Mouse (Mus musculus) right cerebral cortex, adult 18-20 months (tissue): Measurements from ENCODE around the gene Sv2c.
A peak's percentile ranks its signal among the peaks of the same experiment; 100 is the strongest.
"Not testable (repeated sequence)": the region's sequence is repeated elsewhere in the genome, so short reads cannot be mapped to it uniquely, and the experiment has no call there.

ENCODE experiments used
- DNase-seq: peaks from one replicate; pipeline ENCODE4 v3.0.0; 2022; ENCODE audit warnings: mixed read lengths

Gene Sv2c

DNA sequence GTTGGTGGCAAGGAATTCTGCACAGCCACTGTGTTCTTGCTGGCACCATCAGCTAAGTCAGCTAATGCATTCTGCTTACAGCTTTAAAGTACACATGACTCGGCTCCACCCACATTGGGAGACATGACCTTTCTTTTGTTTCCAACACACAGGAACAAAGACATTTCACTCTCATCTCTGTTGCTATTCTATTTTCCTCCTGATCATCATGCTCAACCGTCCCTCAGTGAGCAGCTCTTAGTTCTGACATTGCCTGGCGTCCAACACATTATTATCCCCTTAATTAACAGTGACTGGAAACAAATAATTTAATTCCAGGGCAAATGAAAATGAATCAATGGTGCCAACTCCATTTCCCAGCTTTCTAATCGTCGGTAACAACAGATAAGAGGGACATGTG, 87.0 kb downstream of the Sv2c start:
- DNase-seq = no peak

DNA sequence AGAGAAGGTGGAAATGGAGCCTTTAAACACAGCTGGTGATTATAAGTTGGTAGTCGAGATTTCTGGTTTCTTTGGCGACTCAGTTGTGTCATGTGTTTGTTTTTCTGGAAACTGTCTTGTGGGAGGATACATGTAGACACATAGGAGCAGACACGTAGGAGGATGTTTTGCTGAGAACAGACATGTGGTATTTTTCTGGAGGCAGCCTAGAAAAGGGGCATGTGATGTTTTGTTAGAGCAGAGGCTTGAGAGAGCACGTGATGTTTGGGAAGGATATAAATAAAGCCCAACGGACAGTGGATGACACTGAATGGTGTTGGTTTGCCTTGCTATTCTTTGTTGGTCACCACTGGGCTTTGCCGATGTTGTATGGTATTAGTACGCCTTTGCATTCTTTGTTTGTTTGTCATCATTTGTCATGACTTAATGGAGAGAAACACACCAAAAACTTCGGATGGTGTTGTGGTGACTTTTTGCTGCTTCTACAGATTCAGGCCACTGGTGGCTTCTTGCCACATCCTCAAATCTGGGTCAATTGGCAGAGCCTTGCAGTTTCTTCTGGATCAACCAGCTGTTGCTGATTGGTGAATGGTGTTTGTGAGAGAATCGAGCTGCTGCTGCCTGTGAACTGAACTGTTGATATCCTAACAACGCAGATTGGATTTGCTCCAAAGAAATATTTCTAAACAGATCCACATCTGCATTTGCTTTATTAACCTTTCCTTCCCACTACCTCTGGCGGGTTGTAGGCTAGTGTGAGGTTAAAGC, 91.9 kb downstream of the Sv2c start:
- DNase-seq = no peak

DNA sequence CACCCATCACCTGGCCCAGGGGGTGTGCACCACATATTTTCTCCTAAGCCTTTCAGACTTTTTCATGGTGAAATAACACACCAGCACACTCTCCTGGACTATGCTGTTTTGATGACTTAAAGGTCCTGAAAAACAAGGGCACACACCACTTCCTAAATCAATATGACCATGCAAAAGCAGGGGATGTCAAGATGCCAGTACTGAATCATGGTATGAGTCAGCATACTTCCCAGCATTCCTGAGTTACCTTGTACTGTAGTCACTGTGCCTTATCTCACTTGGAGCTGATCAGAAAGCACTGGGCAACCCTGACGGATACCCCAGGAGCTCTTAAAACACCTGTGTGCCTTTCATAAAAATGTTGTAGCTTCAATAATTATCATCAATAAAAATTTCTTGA, 92.8 kb downstream of the Sv2c start:
- DNase-seq = no peak

DNA sequence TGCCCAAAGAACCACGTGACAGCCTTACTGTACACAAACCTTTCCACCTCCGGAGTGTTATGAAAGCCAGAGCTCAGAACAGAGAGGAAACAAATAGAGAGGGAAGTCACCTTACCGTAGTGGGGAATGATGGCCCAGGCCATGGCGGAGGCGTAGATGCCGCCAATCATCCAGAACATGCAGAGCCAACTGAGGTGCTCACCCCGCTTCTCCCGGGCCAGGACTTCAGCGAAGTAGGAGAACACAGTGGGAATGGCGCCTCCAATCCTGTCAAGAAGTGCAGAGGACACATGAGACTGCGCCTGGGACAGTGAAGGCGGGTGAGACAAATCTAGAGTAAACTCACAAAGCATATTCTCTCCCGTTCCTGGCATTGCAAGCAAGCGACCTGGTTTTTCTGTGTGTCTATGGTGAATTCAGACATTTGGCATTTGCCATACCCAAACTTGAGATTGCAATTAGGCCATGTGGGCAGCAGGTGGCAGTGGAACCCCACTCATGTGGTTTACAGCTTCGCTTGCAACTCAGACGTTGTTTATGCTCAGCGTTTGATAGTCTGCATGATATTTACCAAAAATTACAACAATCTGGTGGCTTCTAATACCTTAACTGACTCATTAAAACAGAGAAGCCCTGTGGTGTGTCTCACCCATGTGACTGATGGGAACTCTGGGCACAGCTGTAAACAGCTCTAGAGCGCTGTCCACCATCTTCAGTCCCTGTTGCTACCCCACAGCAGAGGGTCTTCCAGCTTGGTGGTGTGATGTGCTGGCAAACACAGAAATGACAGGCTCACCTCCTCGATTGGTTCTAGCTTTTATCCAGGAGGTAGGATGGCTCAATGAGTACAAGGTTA, 101.8 kb downstream of the Sv2c start:
- peak; percentile 51 for DNase-seq

DNA sequence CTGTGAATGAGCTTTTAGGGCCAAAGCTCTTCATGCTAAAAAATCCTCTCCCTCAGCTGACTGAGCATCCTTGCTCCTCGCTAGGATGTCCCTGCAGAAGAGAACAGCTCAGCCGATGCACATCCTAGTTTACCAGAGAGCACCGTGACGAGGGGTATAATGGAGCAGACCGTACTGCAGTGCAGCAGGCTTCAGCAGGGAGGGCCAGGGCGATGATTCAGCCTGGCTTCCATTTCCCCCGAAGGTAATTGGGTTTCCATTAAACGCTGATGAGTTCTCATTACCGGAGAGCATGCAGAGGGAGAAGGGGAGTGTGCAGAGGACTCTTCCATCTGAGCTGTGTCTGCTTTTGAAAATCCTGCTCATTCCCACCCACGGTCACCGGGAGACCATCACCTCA, 108.5 kb downstream of the Sv2c start:
- no peak for DNase-seq

DNA sequence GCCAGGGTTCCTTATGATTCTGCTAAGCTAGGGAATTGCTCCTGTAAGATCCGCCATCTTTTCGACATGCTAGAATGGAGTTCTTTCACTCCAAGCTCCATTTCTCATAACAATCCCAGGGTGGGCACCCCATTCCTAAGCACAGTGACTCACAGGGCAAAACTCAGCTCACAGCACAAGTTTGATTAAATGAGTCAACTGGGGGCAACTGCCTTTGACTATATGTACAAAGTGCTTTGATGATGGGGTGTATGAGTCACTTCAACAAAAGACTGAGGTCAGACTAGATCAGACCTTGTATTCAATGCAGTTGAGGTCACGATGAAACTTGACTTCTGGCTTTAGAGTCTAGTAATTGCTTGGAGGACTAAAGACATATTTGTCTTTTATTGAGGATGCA, 116.9 kb downstream of the Sv2c start:
- DNase-seq = no peak

DNA sequence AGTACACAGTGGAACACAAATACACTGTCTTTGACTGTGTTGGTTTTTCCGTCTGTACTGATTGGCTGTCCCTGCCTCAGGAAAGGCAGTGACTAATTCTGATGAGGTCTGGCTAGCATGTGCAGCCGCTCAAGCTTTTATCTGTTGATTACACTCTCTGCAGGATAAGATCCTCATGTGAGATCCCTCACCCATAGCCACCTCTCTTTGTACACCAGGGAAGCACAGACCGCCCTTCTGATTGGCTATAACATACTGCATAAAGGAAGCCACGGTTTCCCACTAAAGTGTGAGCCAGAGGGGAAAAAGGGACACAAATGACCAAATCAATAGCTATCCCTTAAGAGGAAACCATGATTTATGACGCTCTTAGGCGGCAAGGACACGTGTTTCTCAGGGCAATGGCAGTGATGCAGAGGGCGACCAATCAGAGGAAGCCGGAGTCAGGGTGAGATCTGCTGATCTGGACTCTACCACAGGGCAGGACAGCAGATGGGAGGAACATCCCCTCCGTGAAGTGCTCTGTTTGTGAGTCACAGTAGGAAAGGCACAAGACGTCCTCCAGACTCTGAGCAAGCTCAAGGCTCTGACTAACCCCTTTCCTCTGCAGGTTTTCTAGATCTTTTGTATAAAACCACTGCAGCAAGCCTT, 121.4 kb downstream of the Sv2c start:
- peak; percentile 68 for DNase-seq

DNA sequence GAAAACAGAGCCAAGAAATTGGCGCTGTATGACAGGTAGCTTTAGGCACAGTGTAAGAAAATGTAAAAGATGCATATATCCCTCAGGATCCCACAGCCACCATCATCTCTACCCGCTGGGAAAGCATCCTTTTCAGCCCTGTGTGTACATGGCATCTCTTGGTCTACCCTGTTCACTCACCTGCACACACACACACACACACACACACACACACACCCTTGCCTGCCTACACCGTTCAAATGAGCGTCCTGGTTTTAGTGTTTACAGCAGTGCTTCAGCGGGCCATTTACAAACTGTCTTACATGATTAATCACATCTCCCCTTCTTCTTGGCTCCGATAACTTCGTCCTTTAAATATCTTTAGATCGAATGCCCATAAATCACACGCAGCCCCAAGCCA, 123.4 kb downstream of the Sv2c start:
- no peak for DNase-seq

DNA sequence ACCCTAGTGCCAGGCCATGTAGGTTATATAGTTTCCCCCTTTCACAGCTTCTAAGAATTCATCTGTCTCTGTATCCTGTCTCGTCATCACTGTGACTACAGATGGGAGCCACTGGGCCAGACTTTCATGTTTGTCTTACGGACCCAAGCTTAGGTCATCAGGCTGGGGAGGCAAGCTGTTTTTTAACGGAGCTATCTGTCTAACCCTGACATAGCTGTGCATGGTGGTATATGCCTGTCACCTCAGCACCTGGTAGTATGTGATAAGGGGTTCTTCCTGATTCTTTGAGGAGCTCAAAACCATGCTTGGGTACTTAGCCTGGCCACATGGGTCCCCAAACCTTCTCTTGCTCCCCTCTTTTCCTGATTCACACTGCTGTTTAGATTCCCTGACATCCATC, 124.2 kb downstream of the Sv2c start:
- DNase-seq = no peak

DNA sequence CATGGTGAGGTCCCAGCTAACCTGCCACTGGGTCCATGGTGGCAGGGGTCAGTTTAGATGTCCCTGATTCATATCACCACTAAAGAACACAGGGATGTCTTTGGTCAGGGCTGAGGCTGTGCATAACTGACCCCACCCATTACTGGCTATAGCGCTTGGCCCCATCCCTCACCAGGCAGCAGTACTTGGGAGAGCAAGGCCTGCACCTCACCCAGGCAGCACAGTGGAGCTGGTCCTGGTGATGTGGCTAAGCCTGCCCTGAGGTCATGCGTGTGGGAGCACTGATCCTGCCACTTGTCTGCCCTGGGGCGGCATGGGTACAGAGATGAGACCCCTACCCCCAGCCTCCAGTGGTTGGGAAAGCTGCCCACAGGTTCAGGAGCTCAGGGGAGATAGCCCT, 128.8 kb downstream of the Sv2c start:
- no peak for DNase-seq

DNA sequence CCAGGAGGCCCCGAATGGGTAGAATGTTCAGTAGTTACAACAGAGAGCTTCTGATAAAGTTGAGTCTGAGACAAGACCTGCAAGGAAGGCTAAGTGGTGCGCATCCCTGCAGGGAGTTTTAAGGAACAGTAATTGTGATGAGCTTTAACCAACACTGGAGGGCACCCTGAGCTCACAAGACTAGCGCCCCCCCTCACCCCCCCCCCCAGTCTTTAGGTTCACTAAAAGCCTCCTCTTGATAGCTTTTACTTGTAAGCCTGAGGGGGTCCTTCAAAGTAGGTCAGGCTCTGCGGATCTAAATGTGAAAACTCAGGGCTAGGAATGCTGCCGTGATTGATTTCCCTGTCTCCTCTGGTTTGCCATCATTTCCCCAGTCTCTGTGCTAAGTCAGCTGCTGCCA, 129.9 kb downstream of the Sv2c start:
- no peak for DNase-seq

DNA sequence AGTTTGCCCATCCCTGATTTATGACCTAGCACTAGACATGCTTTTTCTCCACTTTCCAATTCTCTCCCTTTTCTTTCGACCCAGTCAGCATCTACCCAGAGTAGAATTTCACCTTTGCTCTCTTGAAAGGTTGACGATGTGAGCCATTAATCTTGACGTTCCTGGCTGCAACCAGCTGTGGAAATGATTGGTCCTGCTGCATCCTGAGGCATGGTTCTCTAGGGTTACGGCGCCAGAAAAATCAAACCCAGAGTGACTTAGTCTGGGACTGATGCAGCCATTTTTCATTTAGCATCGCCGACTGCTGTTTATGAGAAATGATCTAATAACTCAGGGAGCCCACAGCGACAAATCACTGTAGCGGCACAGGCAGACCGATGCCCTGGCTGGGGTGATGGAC, 133.0 kb downstream of the Sv2c start:
- no peak for DNase-seq

DNA sequence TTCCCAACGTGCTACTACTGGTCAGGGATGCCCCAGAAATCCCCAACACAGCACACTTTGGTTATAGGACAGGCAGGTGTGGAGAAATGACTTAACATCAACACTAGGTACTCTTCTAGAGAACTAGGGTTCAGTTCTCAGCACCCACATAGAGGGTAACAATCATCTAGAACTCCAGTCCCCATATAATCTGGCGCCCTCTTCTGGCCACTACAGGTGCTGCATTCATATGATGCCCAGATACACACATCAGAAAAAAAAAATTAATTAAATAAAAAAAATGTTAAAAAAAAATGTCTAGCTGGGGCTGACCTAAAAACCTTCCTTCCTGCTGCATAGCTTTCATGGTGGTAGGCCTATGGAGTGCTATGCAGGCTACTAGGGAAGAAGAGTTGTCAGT, 135.1 kb downstream of the Sv2c start:
- no peak for DNase-seq

DNA sequence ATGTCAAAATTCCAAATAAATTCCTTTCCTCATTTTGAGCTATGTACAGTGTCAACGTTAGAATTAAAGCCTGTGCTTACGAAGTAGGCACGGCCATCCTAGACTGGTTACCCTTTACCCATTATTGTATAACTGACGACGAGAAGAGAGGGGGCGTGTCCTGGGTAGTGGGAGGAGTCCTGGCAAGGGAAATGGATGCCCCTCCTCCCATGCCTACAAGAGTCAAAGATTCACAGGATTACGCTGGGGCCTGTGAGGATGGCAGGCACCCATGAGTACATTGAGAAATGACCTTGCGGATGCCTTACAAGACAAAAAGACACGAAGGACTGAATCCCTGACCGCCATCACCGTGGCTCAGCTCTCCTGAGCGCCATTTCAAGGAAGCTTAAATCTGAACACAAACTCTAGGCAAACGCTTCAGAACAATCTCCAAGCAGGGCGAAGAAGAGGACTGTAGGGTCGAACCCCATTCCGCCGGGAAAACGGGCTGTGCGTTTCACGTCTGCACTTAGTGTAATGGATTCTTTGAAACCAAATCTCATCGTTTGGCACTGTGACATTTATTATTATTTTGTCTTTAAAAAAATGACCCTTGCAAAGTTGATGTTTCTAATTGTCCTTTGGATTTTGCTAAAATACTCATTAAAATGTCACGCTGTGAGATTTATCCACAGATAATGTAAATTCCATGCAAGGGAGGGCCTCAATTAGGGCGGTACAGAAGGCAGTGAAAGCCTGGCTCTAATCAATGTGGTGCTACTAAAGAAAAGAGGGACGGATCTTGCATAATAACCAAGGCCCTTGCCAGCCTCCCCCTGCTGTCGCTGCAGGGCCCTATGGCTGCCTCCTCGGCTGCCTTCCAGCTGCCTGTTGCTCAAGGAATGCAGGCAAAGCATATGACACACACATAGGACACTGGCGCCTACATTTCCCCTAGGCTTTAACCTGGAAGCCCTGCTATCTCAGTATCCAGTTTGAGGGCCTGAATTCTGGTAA, 137.4 kb downstream of the Sv2c start:
- no peak for DNase-seq

DNA sequence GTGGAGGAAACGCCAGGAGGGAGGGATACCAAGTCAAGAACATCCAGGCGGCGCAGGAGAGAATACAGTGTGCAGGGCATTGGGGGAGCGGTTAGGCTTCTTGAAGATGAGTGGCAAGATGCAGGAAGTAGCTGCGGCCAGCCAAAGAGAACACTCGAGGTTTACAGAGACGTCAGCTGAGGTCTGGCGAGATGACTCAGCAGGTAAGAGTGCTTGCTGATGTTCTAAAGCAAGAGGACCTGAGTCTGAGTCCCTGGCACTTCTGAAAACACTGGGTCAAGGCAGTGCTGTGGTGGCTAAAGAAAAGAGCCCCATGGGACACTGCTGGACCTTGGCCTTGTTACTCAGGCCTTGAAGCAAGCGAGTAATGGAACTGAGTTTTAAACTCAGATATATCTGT, 144.2 kb downstream of the Sv2c start:
- DNase-seq = no peak

DNA sequence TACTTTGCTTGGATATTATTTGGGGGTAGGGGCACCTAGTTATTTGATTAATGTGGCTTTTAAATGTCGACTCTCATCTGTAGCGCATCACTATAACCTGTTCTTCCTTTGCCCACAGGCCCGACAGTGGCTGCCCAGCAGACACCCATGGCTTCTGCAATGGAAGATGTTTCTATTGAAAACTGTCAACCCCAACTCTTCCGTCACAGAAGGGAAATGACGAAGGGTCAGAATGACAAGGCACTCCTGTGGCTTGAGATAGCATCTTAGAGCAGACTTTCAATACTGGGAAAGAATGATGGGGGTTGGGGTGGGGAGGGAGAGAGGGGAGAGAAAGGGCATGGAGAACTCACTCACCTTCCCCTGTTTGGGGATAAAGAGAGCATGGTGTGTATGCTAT, 145.2 kb downstream of the Sv2c start:
- no peak for DNase-seq

DNA sequence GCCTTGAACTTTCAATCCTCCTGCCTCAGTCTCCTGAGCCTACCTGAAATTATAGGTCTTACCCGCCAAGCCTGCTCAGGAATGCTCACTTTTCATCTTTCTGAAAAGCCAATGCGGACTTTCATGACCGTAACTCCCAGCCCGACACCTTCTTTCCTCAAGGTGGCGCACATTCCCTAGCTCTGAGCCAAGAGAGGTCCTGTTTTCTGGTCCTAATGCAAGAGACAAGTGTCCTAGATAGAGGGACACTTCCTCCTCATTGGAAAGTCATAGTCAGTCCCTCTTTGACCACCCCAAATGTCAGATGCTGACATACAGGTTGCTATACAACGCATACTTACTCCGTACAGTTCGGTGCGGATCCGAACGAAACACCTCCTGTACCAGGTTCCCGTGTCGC, 146.0 kb downstream of the Sv2c start:
- DNase-seq = no peak

DNA sequence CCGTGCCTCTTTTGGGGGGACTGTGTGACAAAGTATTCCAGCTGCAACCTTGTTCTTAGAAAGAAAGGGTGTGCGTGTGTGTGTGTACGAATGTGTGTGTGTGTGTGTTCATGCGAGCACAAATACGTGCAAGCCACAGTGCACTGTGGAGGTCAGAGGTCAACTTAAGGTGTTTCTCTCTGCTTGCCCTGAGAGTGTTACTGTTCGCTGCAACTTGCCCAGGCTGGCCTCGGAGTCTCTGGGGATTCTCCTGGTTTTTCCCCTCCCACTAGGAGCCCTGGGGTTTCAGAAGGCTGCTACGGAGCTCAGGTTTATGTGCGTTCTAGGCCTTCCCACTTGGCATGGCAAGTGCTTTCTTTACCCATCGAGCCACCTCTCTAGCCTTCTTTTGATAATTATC, 157.2 kb downstream of the Sv2c start:
- DNase-seq = no peak

DNA sequence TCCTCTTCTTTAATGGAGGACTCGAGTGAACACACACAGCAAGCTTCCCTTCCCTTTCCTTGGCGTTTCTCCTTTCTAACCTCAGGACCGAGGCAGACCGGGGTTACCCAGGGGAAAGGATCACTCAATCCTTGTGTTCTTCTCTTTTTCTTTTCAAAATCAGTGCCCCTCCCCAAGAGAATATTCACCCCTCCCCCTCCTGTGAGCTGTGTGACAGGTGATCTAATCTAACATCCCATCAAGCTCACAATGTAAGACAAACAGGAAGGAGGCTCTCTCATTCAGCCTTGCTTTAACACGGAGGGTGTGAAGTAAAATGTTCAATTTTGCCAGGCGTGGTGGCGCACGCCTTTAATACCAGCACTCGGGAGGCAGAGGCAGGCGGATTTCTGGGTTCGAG, 158.3 kb downstream of the Sv2c start:
- no peak for DNase-seq

DNA sequence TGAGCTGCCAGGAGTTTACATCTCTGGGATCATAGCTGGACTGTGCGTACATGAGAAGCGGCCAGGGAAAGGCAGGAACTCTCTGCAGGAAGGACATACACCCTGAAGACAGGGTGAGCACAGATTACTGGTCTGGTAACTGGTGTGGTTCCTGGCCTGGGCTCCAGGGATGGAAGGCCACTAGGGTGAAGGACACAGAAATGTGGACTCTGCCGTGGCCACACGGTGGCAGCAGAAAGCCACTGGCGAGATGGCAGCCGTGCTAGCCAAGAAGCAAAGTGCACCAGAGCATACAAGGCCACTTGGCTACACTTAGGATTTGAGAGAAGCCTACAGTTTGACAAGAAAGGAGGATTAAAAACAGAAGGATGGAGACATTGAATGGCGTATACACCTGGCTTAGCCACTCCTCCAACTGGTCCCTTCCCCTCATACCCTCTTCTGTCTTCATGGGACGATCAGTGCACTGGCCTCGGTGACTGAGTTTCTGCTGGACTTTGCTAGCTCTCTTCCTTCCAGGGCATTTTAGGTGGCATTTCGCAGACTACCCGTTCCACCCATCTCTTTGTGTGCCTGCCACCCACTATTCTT, 158.9 kb downstream of the Sv2c start:
- DNase-seq = peak; percentile 59

DNA sequence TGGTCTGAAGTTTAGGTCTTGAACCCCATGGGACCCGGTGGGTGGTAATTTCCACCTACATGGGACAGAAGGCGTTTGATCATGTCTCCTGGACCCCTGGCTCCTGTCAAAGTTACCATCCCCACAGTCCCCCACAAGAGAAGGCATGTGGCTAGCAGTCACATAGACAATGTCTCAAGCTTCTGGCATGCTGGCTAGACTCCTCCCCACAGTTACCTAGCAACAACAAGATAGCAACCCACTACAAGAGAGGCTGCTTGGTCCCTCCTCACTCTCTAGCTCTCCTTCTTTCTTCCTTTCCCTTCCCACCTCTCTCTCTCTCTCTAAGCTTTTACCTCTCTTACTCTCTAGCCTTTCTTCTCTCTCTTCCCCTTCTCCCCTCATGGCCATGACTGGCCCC, 164.3 kb downstream of the Sv2c start:
- not testable (repeated sequence) for DNase-seq

DNA sequence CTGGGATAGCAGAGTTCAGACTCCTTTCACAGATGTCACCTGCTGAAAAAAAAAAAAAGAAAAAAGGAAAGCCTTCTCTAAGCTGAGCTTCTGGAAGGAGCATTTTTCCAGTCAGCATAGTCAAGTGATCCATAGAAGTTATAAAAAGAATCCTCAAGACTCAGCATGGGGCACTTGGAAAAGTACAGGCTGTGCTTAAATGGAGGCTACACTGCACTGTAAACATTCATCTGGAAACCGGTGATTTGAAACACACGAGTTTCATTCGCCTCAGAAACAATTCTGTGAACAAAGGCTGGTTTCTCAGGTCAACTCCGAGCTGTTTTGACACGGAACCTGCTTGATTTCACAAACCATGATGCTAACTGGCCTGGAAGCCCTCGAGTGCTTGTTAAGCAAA, 165.6 kb downstream of the Sv2c start:
- DNase-seq = peak; percentile 43
